Mouse (Mus musculus) megakaryocyte progenitor cell, adult 5-6 weeks (primary cell): ENCODE results near the gene Dexi. TPM values are rescaled to one million over a fixed set of nuclear protein-coding genes. Genes with fewer than 3 reads are reported as not detected.

Source experiments
- ATAC-seq: replicated peaks from 2 replicates; pipeline ENCODE4 v1.8.0; 2016; ENCODE audit warnings: mild to moderate bottlenecking, moderate TSS enrichment, inconsistent platforms; ENCODE audit not compliant: poor library complexity
- total RNA-seq, 2 experiments: library from RNA; stranded (forward) in 1 of 2; stranded (reverse) in 1 of 2; fragments of 157-497, 149-512 nt in 1 of 2; fragments of 200-1000 nt in 1 of 2; gene quantifications; 2 replicates each; pipeline versions ENCODE4 v1.2.3 to v1.2.4; 2015 to 2017

Dexi gene
- total RNA-seq, 2 experiments from 2014 or later, result 6.0 to 7.3 TPM

- ATAC-seq, result peak; percentile 21
Measured at GRCm38 (mm10) chr16:10540763-10541597, 1.9 kb downstream of the Dexi start.

GRCm38 (mm10) chr16:10536961-10537360 is 5.9 kb downstream of the Dexi start:
- no peak for ATAC-seq

GRCm38 (mm10) chr16:10536323-10536722 is 6.5 kb downstream of the Dexi start:
- no peak for ATAC-seq

- ATAC-seq, result no peak
Measured at GRCm38 (mm10) chr16:10534567-10534966, 8.3 kb downstream of the Dexi start.

- no peak for ATAC-seq
Measured at GRCm38 (mm10) chr16:10533781-10534180, 9.1 kb downstream of the Dexi start.

- ATAC-seq, result no peak
Measured at GRCm38 (mm10) chr16:10530179-10530578, 12.7 kb downstream of the Dexi start.

- ATAC-seq, result no peak
Measured at GRCm38 (mm10) chr16:10528382-10528781, 14.5 kb downstream of the Dexi start.

GRCm38 (mm10) chr16:10527046-10527644 is 15.7 kb downstream of the Dexi start:
- no peak; the same call in 1 of the 2 replicates for ATAC-seq

- ATAC-seq, result no peak
Measured at GRCm38 (mm10) chr16:10525610-10525980, 17.3 kb downstream of the Dexi start.

- ATAC-seq, result peak; percentile 55
Measured at GRCm38 (mm10) chr16:10524866-10525609, 17.8 kb downstream of the Dexi start.

- ATAC-seq, result no peak
Measured at GRCm38 (mm10) chr16:10523650-10524049, 19.2 kb downstream of the Dexi start.

GRCm38 (mm10) chr16:10522811-10523210 is 20.0 kb downstream of the Dexi start:
- ATAC-seq, result peak; percentile 77

- ATAC-seq, result peak; percentile 78
Measured at GRCm38 (mm10) chr16:10520908-10521614, 21.8 kb downstream of the Dexi start.

- no peak for ATAC-seq
Measured at GRCm38 (mm10) chr16:10518030-10518429, 24.8 kb downstream of the Dexi start.

GRCm38 (mm10) chr16:10515953-10516572 is 26.8 kb downstream of the Dexi start:
- no peak for ATAC-seq

GRCm38 (mm10) chr16:10511134-10511520 is 31.7 kb downstream of the Dexi start:
- no peak for ATAC-seq

- ATAC-seq, result no peak
Measured at GRCm38 (mm10) chr16:10510477-10511133, 32.2 kb downstream of the Dexi start.

- no peak for ATAC-seq
Measured at GRCm38 (mm10) chr16:10508691-10509090, 34.2 kb downstream of the Dexi start.

GRCm38 (mm10) chr16:10507445-10507844 is 35.4 kb downstream of the Dexi start:
- ATAC-seq, result no peak

GRCm38 (mm10) chr16:10503058-10503457 is 39.8 kb downstream of the Dexi start:
- ATAC-seq, result no peak
